Mouse (Mus musculus) liver, embryonic 13.5 days (tissue): ENCODE results near the gene Fgfr2. TPM values are rescaled to one million over a fixed set of nuclear protein-coding genes. Genes with fewer than 3 reads are reported as not detected.

Experiments used
- ATAC-seq: fragments of 200-750 bp; cut with Nextera tagmentation; 2 replicates; pipeline ENCODE4 v1.8.0; 2017; ENCODE audit warnings: low read depth, mild to moderate bottlenecking, moderate number of reproducible peaks, moderate library complexity
- DNase-seq: peaks from one replicate; pipeline ENCODE4 v3.0.0; 2022
- H3K27ac ChIP-seq: fragments of 300-500 bp; sonication (generic); 2 replicates; pipeline ENCODE4 v1.5.1; 2015; ENCODE audit warnings: moderate library complexity, mild to moderate bottlenecking, inconsistent platforms
- H3K27me3 ChIP-seq: fragments of 300-500 bp; sonication (generic); 2 replicates; pipeline ENCODE4 v1.6.1; 2015; ENCODE audit warnings: mild to moderate bottlenecking, inconsistent platforms
- H3K36me3 ChIP-seq: fragments of 300-500 bp; sonication (generic); 2 replicates; pipeline ENCODE4 v1.6.1; 2015; ENCODE audit warnings: mild to moderate bottlenecking, inconsistent platforms
- H3K4me1 ChIP-seq: fragments of 300-500 bp; sonication (generic); replicated peaks from 2 replicates; pipeline ENCODE4 v1.6.1; 2015; ENCODE audit warnings: inconsistent platforms
- H3K4me2 ChIP-seq: fragments of 300-500 bp; sonication (generic); 2 replicates; pipeline ENCODE4 v1.6.1; 2015; ENCODE audit warnings: inconsistent platforms, mild to moderate bottlenecking, moderate library complexity
- H3K4me3 ChIP-seq: fragments of 300-500 bp; sonication (generic); replicated peaks from 2 replicates; pipeline ENCODE4 v1.5.1; 2015; ENCODE audit warnings: mild to moderate bottlenecking, inconsistent platforms
- H3K9ac ChIP-seq: fragments of 300-500 bp; sonication (generic); 2 replicates; pipeline ENCODE4 v1.6.1; 2015; ENCODE audit warnings: mild to moderate bottlenecking, inconsistent platforms
- H3K9me3 ChIP-seq: fragments of 300-500 bp; sonication (generic); replicated peaks from 2 replicates; pipeline ENCODE4 v1.6.1; 2016; ENCODE audit warnings: inconsistent platforms
- WGBS: fragments of 180-500 bp; shearing (Covaris S2); methylation state at CpG from one replicate; pipeline ENCODE4 v1.1.7; 2015; ENCODE audit not compliant: insufficient replicate concordance; 5-methylcytosine and 5-hydroxymethylcytosine counted together
- polyA plus RNA-seq: library from polyadenylated mRNA; unstranded; fragments of >200 nt; fragmentation: Nextera tagmentation; extraction: Ambion mirVana; gene quantifications from 2 replicates; pipeline ENCODE4 v1.2.1, GENCODE M21; 2015

Gene Fgfr2
- polyA plus RNA-seq, 1 experiment from 2014 or later: 8.9 TPM

GRCm38 (mm10) chr7:132315149-132316091 lies 807.7 kb downstream of the Fgfr2 start:
- Histone ChIP-seq H3K9ac (peak overlapping the region; percentile 72), H3K27ac (peak overlapping the region; percentile 62), H3K36me3 (no peaks in the 10 kb centered on the region), H3K4me2 (peak overlapping the region; percentile 87), H3K27me3 (peaks cover 44% of the 10 kb centered on the region), H3K9me3 (no peaks in the 10 kb centered on the region), H3K4me3 (peak overlapping the region; percentile 65), H3K4me1 (peaks cover 44% of the 10 kb centered on the region)
- ATAC-seq (peak; percentile 33; the same call in 1 of the 2 replicates), DNase-seq (peak; percentile 21)
- WGBS: 1% methylated on average over 51 of the region's 51 CpGs

- H3K36me3 ChIP-seq: no peaks in the 10 kb centered on the region
- H3K4me3 ChIP-seq: no peak overlapping the region
- H3K4me1 ChIP-seq: peaks cover 55% of the 10 kb centered on the region
- peaks cover 36% of the 10 kb centered on the region for H3K27me3 ChIP-seq
- H3K27ac ChIP-seq: no peak overlapping the region
- ATAC-seq (no peak), DNase-seq (no peak)
- no peak overlapping the region for H3K9ac ChIP-seq
- no peaks in the 10 kb centered on the region for H3K9me3 ChIP-seq
- WGBS: 50% methylated on average over 8 of the region's 8 CpGs
- no peak overlapping the region for H3K4me2 ChIP-seq
These were observed 810.8 kb downstream of the Fgfr2 start for GRCm38 (mm10) chr7:132312396-132312795.

GRCm38 (mm10) chr7:132308537-132309191 lies 814.5 kb downstream of the Fgfr2 start:
- ATAC-seq: no peak
- Histone ChIP-seq H3K4me2 (no peak overlapping the region), H3K27ac (no peak overlapping the region), H3K4me1 (peaks cover 50% of the 10 kb centered on the region), H3K36me3 (no peaks in the 10 kb centered on the region), H3K4me3 (no peak overlapping the region), H3K27me3 (0 out of 2 replicates have a peak, but pooled peaks cover 3% of the 10 kb centered on the region), H3K9me3 (no peaks in the 10 kb centered on the region), H3K9ac (no peak overlapping the region)
- WGBS: 59% methylated on average over 5 of the region's 5 CpGs
- no peak for DNase-seq

GRCm38 (mm10) chr7:132307722-132308271 lies 815.4 kb downstream of the Fgfr2 start:
- peaks cover 51% of the 10 kb centered on the region for H3K4me1 ChIP-seq
- H3K9ac ChIP-seq: no peak overlapping the region
- no peaks in the 10 kb centered on the region for H3K27me3 ChIP-seq
- no peak overlapping the region for H3K4me2 ChIP-seq
- H3K27ac ChIP-seq: no peak overlapping the region
- no peaks in the 10 kb centered on the region for H3K9me3 ChIP-seq
- H3K4me3 ChIP-seq: no peak overlapping the region
- DNase-seq: no peak
- 52% methylated on average over 6 of the region's 6 CpGs for WGBS
- no peak for ATAC-seq
- H3K36me3 ChIP-seq: no peaks in the 10 kb centered on the region

- Histone ChIP-seq H3K4me1 (peaks cover 46% of the 10 kb centered on the region), H3K4me2 (no peak overlapping the region), H3K27ac (no peak overlapping the region), H3K9me3 (no peaks in the 10 kb centered on the region), H3K4me3 (no peak overlapping the region), H3K27me3 (no peaks in the 10 kb centered on the region), H3K9ac (no peak overlapping the region), H3K36me3 (no peaks in the 10 kb centered on the region)
- ATAC-seq: no peak
- 84% methylated on average over 8 of the region's 8 CpGs for WGBS
- DNase-seq: no peak
These were observed 816.3 kb downstream of the Fgfr2 start for GRCm38 (mm10) chr7:132306671-132307412.

GRCm38 (mm10) chr7:132305492-132306375 lies 817.4 kb downstream of the Fgfr2 start:
- H3K4me1 ChIP-seq: peaks cover 44% of the 10 kb centered on the region
- WGBS: 53% methylated on average over 5 of the region's 5 CpGs

GRCm38 (mm10) chr7:132304424-132305085 lies 818.6 kb downstream of the Fgfr2 start:
- H3K9me3 ChIP-seq: no peaks in the 10 kb centered on the region
- no peak overlapping the region for H3K4me3 ChIP-seq
- 38% methylated on average over 8 of the region's 8 CpGs for WGBS
- DNase-seq (no peak), ATAC-seq (0 out of 2 replicates have a peak, but pooled peaks have one; percentile 36)
- no peak overlapping the region for H3K27ac ChIP-seq
- H3K27me3 ChIP-seq: no peaks in the 10 kb centered on the region
- H3K9ac ChIP-seq: no peak overlapping the region
- peaks cover 51% of the 10 kb centered on the region for H3K4me1 ChIP-seq
- H3K4me2 ChIP-seq: no peak overlapping the region
- H3K36me3 ChIP-seq: no peaks in the 10 kb centered on the region

More at GRCm38 (mm10) chr7:132305492-132306375, 817.4 kb downstream of the Fgfr2 start:
- no peaks in the 10 kb centered on the region for H3K36me3 ChIP-seq
- H3K4me2 ChIP-seq: no peak overlapping the region
- no peak overlapping the region for H3K27ac ChIP-seq
- DNase-seq (no peak), ATAC-seq (no peak)
- no peak overlapping the region for H3K4me3 ChIP-seq
- H3K9ac ChIP-seq: no peak overlapping the region
- H3K9me3 ChIP-seq: no peaks in the 10 kb centered on the region
- no peaks in the 10 kb centered on the region for H3K27me3 ChIP-seq

- H3K4me1 ChIP-seq: peaks cover 47% of the 10 kb centered on the region
- no peaks in the 10 kb centered on the region for H3K27me3 ChIP-seq
- H3K27ac ChIP-seq: no peak overlapping the region
- no peak overlapping the region for H3K4me3 ChIP-seq
- no peaks in the 10 kb centered on the region for H3K36me3 ChIP-seq
- H3K4me2 ChIP-seq: no peak overlapping the region
- H3K9me3 ChIP-seq: no peaks in the 10 kb centered on the region
- DNase-seq (no peak), ATAC-seq (no peak)
- 22% methylated on average over 7 of the region's 7 CpGs for WGBS
- no peak overlapping the region for H3K9ac ChIP-seq
These were observed 819.2 kb downstream of the Fgfr2 start for GRCm38 (mm10) chr7:132303988-132304387.

- no peak for ATAC-seq
- no peak overlapping the region for H3K9ac ChIP-seq
- H3K4me3 ChIP-seq: no peak overlapping the region
- DNase-seq: no peak
- no peaks in the 10 kb centered on the region for H3K9me3 ChIP-seq
- peaks cover 37% of the 10 kb centered on the region for H3K4me1 ChIP-seq
- no peak overlapping the region for H3K4me2 ChIP-seq
- WGBS: 68% methylated on average over 8 of the region's 8 CpGs
- no peak overlapping the region for H3K27ac ChIP-seq
- H3K36me3 ChIP-seq: no peaks in the 10 kb centered on the region
- no peaks in the 10 kb centered on the region for H3K27me3 ChIP-seq
These were observed 820.5 kb downstream of the Fgfr2 start for GRCm38 (mm10) chr7:132302508-132303241.
